Mouse (Mus musculus) lung, postnatal 0 days (tissue): ENCODE results near the gene Ldb1. TPM values are rescaled to one million over a fixed set of nuclear protein-coding genes. Genes with fewer than 3 reads are reported as not detected.

ENCODE experiments used
- ATAC-seq: fragments of 200-750 bp; cut with Nextera tagmentation; 2 replicates; pipeline ENCODE4 v1.8.0; 2017; ENCODE audit warnings: moderate library complexity
- DNase-seq: peaks from one replicate; pipeline ENCODE4 v3.0.0-alpha.2; 2016; ENCODE audit warnings: low spot score
- H3K27ac ChIP-seq: fragments of 300-500 bp; sonication (generic); 2 replicates; pipeline ENCODE4 v1.5.1; 2014; ENCODE audit warnings: antibody characterized with exemption, mild to moderate bottlenecking, low read length, mixed read lengths
- H3K27me3 ChIP-seq: fragments of 300-500 bp; sonication (generic); replicated peaks from 2 replicates; pipeline ENCODE4 v1.6.1; 2014; ENCODE audit warnings: low read length, mixed read lengths; ENCODE audit not compliant: insufficient read depth
- H3K36me3 ChIP-seq: fragments of 300-500 bp; sonication (generic); 2 replicates; pipeline ENCODE4 v1.6.1; 2014; ENCODE audit warnings: low read length, mixed read lengths; ENCODE audit not compliant: insufficient read depth
- H3K4me1 ChIP-seq: fragments of 300-500 bp; sonication (generic); 2 replicates; pipeline ENCODE4 v1.6.1; 2014; ENCODE audit warnings: antibody characterized with exemption, low read depth, low read length, mixed read lengths; ENCODE audit not compliant: insufficient read depth
- H3K4me2 ChIP-seq: fragments of 300-500 bp; sonication (generic); replicated peaks from 2 replicates; pipeline ENCODE4 v1.6.1; 2014; ENCODE audit warnings: low read depth, mild to moderate bottlenecking, low read length, moderate library complexity, mixed read lengths
- H3K4me3 ChIP-seq: fragments of 300-500 bp; sonication (generic); 2 replicates; pipeline ENCODE4 v1.5.1; 2014; ENCODE audit warnings: low read depth, low read length
- H3K9ac ChIP-seq: fragments of 300-500 bp; sonication (generic); replicated peaks from 2 replicates; pipeline ENCODE4 v1.6.1; 2014; ENCODE audit warnings: low read depth, mild to moderate bottlenecking
- H3K9me3 ChIP-seq: fragments of 300-500 bp; sonication (generic); 2 replicates; pipeline ENCODE4 v1.6.1; 2016; ENCODE audit warnings: low read length, mixed read lengths
- CTCF ChIP-seq: IDR thresholded peaks from 2 replicates; pipeline ENCODE4 v1.5.1; 2016; ENCODE audit warnings: antibody characterized with exemption, mild to moderate bottlenecking
- EP300 ChIP-seq: IDR thresholded peaks from 2 replicates; pipeline ENCODE4 v1.6.1; 2016; ENCODE audit warnings: antibody characterized with exemption, mild to moderate bottlenecking, control low read depth
- WGBS: fragments of 180-500 bp; shearing (Covaris S2); extraction: QIAGEN DNeasy Blood & Tissue Kit; methylation state at CpG from one replicate; pipeline ENCODE4 v1.1.7; 2014; 5-methylcytosine and 5-hydroxymethylcytosine counted together
- polyA plus RNA-seq: library from polyadenylated mRNA; unstranded; fragments of >200 nt; fragmentation: Nextera tagmentation; extraction: Ambion mirVana; gene quantifications from 2 replicates; pipeline ENCODE4 v1.2.1, GENCODE M21; 2015

Ldb1 gene
- polyA plus RNA-seq, 1 experiment from 2014 or later = 107 TPM

- WGBS = 35% methylated on average over 8 of the region's 8 CpGs
- no peaks in the 10 kb centered on the region for H3K36me3 ChIP-seq
- H3K27ac ChIP-seq = peak overlapping the region; percentile 20; the same call in 1 of the 2 replicates
- H3K4me3 ChIP-seq = no peak overlapping the region
- TF ChIP-seq EP300 (no peak), CTCF (no peak)
- no peaks in the 10 kb centered on the region for H3K27me3 ChIP-seq
- no peak overlapping the region for H3K4me2 ChIP-seq
- DNase-seq (no peak), ATAC-seq (peak; percentile 21; the same call in 1 of the 2 replicates)
- no peak overlapping the region for H3K9ac ChIP-seq
- H3K9me3 ChIP-seq = no peaks in the 10 kb centered on the region
- H3K4me1 ChIP-seq = no peaks in the 10 kb centered on the region
These were observed 18.4 kb downstream of the Ldb1 start for GRCm38 (mm10) chr19:46026567-46026966.

GRCm38 (mm10) chr19:46024959-46025358 lies 20.1 kb downstream of the Ldb1 start:
- Histone ChIP-seq H3K27ac (peak overlapping the region; percentile 22; the same call in 1 of the 2 replicates), H3K4me3 (no peak overlapping the region), H3K4me1 (no peaks in the 10 kb centered on the region), H3K9ac (no peak overlapping the region), H3K4me2 (no peak overlapping the region), H3K9me3 (no peaks in the 10 kb centered on the region), H3K36me3 (no peaks in the 10 kb centered on the region), H3K27me3 (no peaks in the 10 kb centered on the region)
- ATAC-seq (peak; percentile 92), DNase-seq (peak; percentile 82)
- 50% methylated on average over 6 of the region's 6 CpGs for WGBS
- TF ChIP-seq EP300 (peak; percentile 25), CTCF (no peak)

- 73% methylated on average over 2 of the region's 2 CpGs for WGBS
- no peaks in the 10 kb centered on the region for H3K27me3 ChIP-seq
- H3K9ac ChIP-seq = no peak overlapping the region
- TF ChIP-seq EP300 = no peak
- no peak for TF ChIP-seq CTCF
- H3K4me1 ChIP-seq = no peaks in the 10 kb centered on the region
- no peak overlapping the region for H3K4me3 ChIP-seq
- DNase-seq (no peak), ATAC-seq (no peak)
- H3K27ac ChIP-seq = no peak overlapping the region
- no peak overlapping the region for H3K4me2 ChIP-seq
- no peaks in the 10 kb centered on the region for H3K36me3 ChIP-seq
- no peaks in the 10 kb centered on the region for H3K9me3 ChIP-seq
These were observed 29.0 kb downstream of the Ldb1 start for GRCm38 (mm10) chr19:46016023-46016422.

GRCm38 (mm10) chr19:46014572-46015178 lies 30.3 kb downstream of the Ldb1 start:
- ATAC-seq = peak; percentile 98
- H3K27me3 ChIP-seq = no peaks in the 10 kb centered on the region

DNA sequence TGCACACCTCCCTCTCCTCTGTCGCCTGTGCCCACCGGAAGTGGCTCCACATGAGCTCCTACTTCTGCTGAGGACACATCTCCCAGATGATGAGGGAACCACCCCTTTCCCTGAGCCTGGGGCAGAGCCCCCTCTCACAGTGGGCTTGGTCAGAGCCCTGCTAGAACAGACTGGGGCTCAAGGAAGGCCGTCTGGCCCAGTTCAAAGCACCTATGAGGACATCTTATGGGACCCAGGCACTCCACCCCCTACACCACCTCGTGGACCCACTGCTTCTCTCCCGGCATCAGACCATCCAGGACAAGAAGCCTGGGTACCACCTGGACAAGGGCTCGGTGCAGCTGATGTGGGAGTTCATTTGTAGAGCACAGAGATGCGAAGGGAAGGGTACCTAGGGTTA lies 39.3 kb downstream of the Ldb1 start:
- ATAC-seq (no peak), DNase-seq (no peak)
- Histone ChIP-seq H3K36me3 (no peaks in the 10 kb centered on the region), H3K4me1 (peaks cover 7% of the 10 kb centered on the region; the same call in 1 of the 2 replicates), H3K27ac (no peak overlapping the region), H3K4me2 (no peak overlapping the region), H3K27me3 (no peaks in the 10 kb centered on the region), H3K9me3 (no peaks in the 10 kb centered on the region), H3K9ac (no peak overlapping the region), H3K4me3 (no peak overlapping the region)
- TF ChIP-seq CTCF (no peak), EP300 (no peak)
- WGBS = 87% methylated on average over 7 of the region's 7 CpGs

More at GRCm38 (mm10) chr19:46014572-46015178, 30.3 kb downstream of the Ldb1 start:
- no peak overlapping the region for H3K9ac ChIP-seq
- no peak overlapping the region for H3K4me3 ChIP-seq
- WGBS = 26% methylated on average over 12 of the region's 12 CpGs
- peak; percentile 95 for DNase-seq
- H3K27ac ChIP-seq = no peak overlapping the region
- peak; percentile 54; the same call in 1 of the 2 replicates for TF ChIP-seq EP300
- peak; percentile 99 for TF ChIP-seq CTCF
- no peaks in the 10 kb centered on the region for H3K36me3 ChIP-seq
- no peaks in the 10 kb centered on the region for H3K4me1 ChIP-seq
- no peak overlapping the region for H3K4me2 ChIP-seq
- no peaks in the 10 kb centered on the region for H3K9me3 ChIP-seq

DNA sequence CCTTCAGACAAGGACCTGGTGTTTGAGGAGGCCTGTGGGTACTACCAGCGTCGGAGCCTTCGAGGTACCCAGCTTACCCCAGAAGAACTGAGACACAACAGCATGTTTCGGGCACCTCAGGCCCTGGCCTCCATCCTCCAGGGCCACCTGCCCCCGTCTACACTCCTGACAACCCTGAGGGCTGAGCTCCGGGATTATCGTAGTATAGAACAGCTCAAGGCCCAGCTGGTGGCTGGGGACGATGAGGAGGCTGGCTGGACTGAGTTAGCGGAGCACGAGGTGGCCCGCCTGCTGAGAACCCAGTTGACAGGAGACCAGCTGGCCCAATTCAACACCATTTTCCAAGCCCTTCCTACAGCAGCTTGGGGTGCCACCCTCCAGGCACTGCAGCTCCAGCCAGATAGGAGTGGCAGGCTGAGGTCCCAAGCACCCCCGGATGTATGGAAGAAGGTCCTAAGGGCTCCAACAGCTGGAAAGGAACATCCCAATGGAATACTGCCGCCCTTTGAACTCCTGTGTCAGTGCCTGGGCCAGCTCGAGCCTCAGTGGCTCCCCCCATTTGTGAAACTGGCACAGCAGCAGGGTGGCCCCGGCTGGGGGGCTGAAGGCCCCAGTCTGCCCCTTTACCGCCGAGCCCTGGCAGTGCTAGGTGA lies 40.1 kb downstream of the Ldb1 start:
- TF ChIP-seq EP300 (no peak), CTCF (no peak)
- DNase-seq (no peak), ATAC-seq (no peak)
- WGBS = 85% methylated on average over 17 of the region's 17 CpGs
- no peak overlapping the region for H3K4me3 ChIP-seq
- H3K27ac ChIP-seq = no peak overlapping the region
- H3K27me3 ChIP-seq = no peaks in the 10 kb centered on the region
- H3K36me3 ChIP-seq = no peaks in the 10 kb centered on the region
- H3K4me1 ChIP-seq = peaks cover 7% of the 10 kb centered on the region; the same call in 1 of the 2 replicates
- H3K9ac ChIP-seq = no peak overlapping the region
- H3K4me2 ChIP-seq = no peak overlapping the region
- H3K9me3 ChIP-seq = no peaks in the 10 kb centered on the region
